Mouse (Mus musculus) heart, adult 2 months (tissue): ENCODE measurements at regions not wholly inside any gene's neighbourhood (a gene's known extent, or its start where the extent isn't known, plus 50 kb on each side); places are given as distances from the start of the nearest gene placed in this dataset.

Source experiments
- DNase-seq, 2 experiments: peaks; one replicate each; pipeline ENCODE4 v3.0.0; 2021
- H3K27ac ChIP-seq: fragments of 200-600 bp; 2 replicates; pipeline ENCODE4 v1.8.1; 2022
- H3K27me3 ChIP-seq: fragments of 200-500 bp; 2 replicates; pipeline ENCODE4 v1.6.1; 2012; ENCODE audit warnings: mild to moderate bottlenecking, low read length, inconsistent platforms, mixed read lengths; ENCODE audit not compliant: control insufficient read depth, insufficient read depth
- H3K36me3 ChIP-seq: fragments of 200-500 bp; 2 replicates; pipeline ENCODE4 v1.6.1; 2012; ENCODE audit warnings: low read length, inconsistent platforms; ENCODE audit not compliant: control insufficient read depth, insufficient read depth
- H3K4me1 ChIP-seq: fragments of 200-500 bp; 2 replicates; pipeline ENCODE4 v1.6.1; 2011; ENCODE audit warnings: low read length; ENCODE audit not compliant: control insufficient read depth, insufficient read depth
- H3K4me3 ChIP-seq: fragments of 200-600 bp; 2 replicates; pipeline ENCODE4 v1.8.1; 2022
- H3K79me2 ChIP-seq: fragments of 200-500 bp; replicated peaks from 2 replicates; pipeline ENCODE4 v1.6.1; 2012; ENCODE audit warnings: mild to moderate bottlenecking, inconsistent platforms, low read length, moderate library complexity, mixed read lengths; ENCODE audit not compliant: control insufficient read depth, insufficient read depth
- H3K9ac ChIP-seq: fragments of 200-500 bp; 2 replicates; pipeline ENCODE4 v1.6.1; 2012; ENCODE audit warnings: low read depth, mild to moderate bottlenecking, control low read depth, inconsistent platforms, low read length, mixed read lengths
- CTCF ChIP-seq: fragments of 200-600 bp; IDR thresholded peaks from 2 replicates; pipeline ENCODE4 v1.8.1; 2022; ENCODE audit warnings: antibody characterized with exemption, mild to moderate bottlenecking, moderate library complexity
- EP300 ChIP-seq: fragments of 200-500 bp; IDR thresholded peaks from 2 replicates; pipeline ENCODE4 v1.6.1; 2011; ENCODE audit warnings: low read depth, low read length, control low read depth; ENCODE audit not compliant: insufficient read depth
- POLR2A ChIP-seq: fragments of 200-500 bp; IDR thresholded peaks from 2 replicates; pipeline ENCODE4 v1.6.1; 2011; ENCODE audit warnings: mild to moderate bottlenecking, low read depth, low read length, control low read depth; ENCODE audit not compliant: insufficient read depth
- WGBS: fragments of 180-500 bp; shearing (Covaris S2); methylation state at CpG from one replicate; pipeline ENCODE4 v1.1.7; 2018; 5-methylcytosine and 5-hydroxymethylcytosine counted together
- intact Hi-C: fragments of 180-260 bp; cut with DNase I; formaldehyde crosslinking; loops from one replicate; pipeline ENCODE4 v1.15.1; 2025

DNA sequence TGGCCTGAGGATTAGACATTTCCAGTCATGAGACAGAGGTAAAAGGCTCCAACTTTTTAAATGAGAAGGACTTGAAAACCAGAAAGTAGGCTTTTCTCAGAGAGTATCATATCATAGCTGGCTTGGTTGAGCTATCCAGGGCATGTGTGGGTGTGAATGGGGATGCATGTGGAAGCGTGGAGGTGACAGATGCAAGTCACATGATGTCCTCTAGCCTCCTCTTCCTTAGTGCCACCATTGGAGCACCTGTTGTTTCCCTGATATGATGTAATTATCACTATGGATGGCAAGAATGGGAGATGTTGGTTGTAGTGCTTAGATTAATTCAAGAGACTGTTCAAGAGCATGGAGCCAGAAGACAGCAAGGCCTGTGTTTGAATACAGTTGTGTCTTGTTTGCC lies 510.0 kb downstream of the Ccdc171 start:
- no peaks in the 10 kb centered on the region for H3K36me3 ChIP-seq
- H3K4me3 ChIP-seq = no peak overlapping the region
- no peak overlapping the region for H3K9ac ChIP-seq
- no peaks in the 10 kb centered on the region for H3K27me3 ChIP-seq
- no peak overlapping the region for H3K27ac ChIP-seq
- intact Hi-C loops = no loop called here
- 96% methylated on average over 1 of the region's 1 CpGs for WGBS
- DNase-seq = no peak
- no peaks in the 10 kb centered on the region for H3K79me2 ChIP-seq
- no peaks in the 10 kb centered on the region for H3K4me1 ChIP-seq
- no peak for TF ChIP-seq EP300

DNA sequence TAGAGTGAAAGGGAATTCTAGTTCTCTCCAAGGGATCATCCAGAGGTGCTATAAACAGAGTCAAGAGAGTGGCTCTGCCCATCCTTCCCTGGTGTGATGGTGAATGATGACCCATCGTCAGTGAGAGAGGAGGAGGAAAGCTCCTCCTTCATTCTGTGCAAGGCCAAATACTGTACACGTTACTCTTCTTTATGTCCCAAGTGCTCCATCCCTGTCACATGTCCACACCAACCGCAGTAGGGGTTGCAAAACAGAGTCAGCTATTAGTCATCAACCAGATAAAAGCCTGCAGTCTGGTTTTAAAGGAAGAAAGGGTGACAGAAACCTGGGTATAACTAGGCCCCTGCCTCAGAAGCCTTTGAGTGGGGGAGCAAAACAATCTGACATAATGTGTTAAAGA lies 512.2 kb downstream of the Ccdc171 start:
- no peak for DNase-seq
- H3K4me1 ChIP-seq = no peaks in the 10 kb centered on the region
- no peak overlapping the region for H3K9ac ChIP-seq
- intact Hi-C loops = no loop called here
- no peaks in the 10 kb centered on the region for H3K36me3 ChIP-seq
- H3K27me3 ChIP-seq = no peaks in the 10 kb centered on the region
- H3K27ac ChIP-seq = no peak overlapping the region
- TF ChIP-seq POLR2A = no peak
- TF ChIP-seq CTCF = no peak
- TF ChIP-seq EP300 = no peak
- 54% methylated on average over 3 of the region's 3 CpGs for WGBS
- H3K4me3 ChIP-seq = no peak overlapping the region
- no peaks in the 10 kb centered on the region for H3K79me2 ChIP-seq

DNA sequence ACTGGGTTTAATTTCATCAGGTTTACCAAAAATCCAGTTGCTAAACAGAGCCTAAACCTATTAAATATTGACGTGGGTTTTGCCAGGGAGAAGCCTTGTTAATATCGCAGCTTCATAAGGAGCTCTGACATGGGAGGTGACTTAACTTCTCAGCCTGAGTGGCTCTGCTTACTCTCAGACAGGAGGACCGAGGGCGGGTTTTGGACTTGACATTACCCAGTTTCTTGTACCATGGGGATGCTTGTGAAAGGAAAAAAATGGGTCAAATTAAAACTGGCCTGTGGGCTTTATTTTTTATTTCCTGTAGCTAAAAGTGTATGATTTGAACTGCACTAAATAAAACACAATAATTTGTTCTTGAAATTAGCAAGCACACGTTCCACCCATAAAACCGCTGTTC lies 524.9 kb downstream of the Ccdc171 start:
- 76% methylated on average over 6 of the region's 6 CpGs for WGBS
- TF ChIP-seq POLR2A = no peak
- TF ChIP-seq EP300 = no peak
- TF ChIP-seq CTCF = no peak
- intact Hi-C loops = no loop called here
- no peak for DNase-seq
- Histone ChIP-seq H3K4me3 (no peak overlapping the region), H3K27me3 (no peaks in the 10 kb centered on the region), H3K27ac (no peak overlapping the region), H3K36me3 (no peaks in the 10 kb centered on the region), H3K79me2 (no peaks in the 10 kb centered on the region), H3K4me1 (no peaks in the 10 kb centered on the region), H3K9ac (no peak overlapping the region)

DNA sequence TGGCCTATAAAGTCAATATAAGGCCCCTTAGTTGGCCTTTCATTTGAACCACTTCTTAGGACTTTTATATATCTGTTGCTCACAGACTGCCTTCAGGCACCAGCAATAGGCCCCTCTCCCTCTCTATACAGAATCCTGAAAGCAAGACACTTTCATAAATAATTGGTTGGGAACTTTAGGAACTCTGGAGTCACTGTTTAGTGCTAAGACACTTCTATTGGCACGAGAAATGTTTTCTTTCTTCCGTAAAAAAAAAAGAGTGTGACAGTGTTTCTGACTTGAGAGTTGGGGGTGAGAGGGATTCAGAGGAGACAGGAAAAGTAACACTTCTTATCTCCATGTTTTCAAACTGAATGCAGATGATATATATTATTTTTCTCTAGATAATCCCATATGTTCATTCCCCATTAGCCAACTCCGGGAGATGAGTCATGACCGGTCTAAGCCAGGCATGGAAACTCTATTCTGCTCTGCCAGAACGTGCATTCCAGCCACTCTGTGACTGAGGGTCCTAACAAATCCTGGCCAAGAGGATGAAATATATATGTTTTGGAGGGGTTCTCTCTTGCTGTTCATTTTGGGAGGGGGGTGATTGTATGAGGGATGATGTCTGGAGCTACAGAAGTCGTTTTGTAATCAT lies 531.6 kb downstream of the Ccdc171 start:
- Histone ChIP-seq H3K27me3 (no peaks in the 10 kb centered on the region), H3K36me3 (no peaks in the 10 kb centered on the region), H3K4me1 (no peaks in the 10 kb centered on the region), H3K4me3 (no peak overlapping the region), H3K79me2 (no peaks in the 10 kb centered on the region), H3K27ac (no peak overlapping the region), H3K9ac (no peak overlapping the region)
- no peak for TF ChIP-seq EP300
- no peak for TF ChIP-seq POLR2A
- TF ChIP-seq CTCF = no peak
- intact Hi-C loops = no loop called here
- 43% methylated on average over 6 of the region's 6 CpGs for WGBS
- no peak for DNase-seq

DNA sequence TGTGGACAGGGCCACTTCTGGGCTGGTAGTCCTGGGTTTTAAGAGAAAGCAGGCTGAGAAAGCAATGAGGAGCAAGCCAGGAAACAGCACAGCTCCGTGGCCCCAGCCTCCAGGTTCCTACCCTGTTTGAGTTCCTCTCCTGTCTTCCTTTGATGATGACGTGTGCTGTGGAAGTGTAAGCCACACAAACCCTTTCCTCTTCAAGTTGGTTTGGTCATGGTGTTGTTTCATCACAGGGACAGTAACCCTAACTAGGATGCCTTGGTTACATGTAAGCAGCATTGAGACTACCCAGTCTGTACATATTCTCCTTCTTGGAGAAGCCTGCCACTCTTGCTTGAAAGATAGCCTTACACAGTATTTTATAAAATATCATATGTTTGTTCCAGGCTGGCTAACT lies 534.8 kb downstream of the Ccdc171 start:
- DNase-seq = no peak
- Histone ChIP-seq H3K4me1 (peaks cover 1% of the 10 kb centered on the region), H3K79me2 (no peaks in the 10 kb centered on the region), H3K4me3 (no peak overlapping the region), H3K27ac (no peak overlapping the region), H3K9ac (no peak overlapping the region), H3K36me3 (no peaks in the 10 kb centered on the region), H3K27me3 (no peaks in the 10 kb centered on the region; the same call in 1 of the 2 replicates)
- intact Hi-C loops = loop anchor here (10.0 kb wide), 1 partner anchor 265 kb away; no protein-coding TSS in a partner anchor
- 53% methylated on average over 2 of the region's 2 CpGs for WGBS
- no peak for TF ChIP-seq CTCF
- TF ChIP-seq EP300 = no peak
- TF ChIP-seq POLR2A = no peak

DNA sequence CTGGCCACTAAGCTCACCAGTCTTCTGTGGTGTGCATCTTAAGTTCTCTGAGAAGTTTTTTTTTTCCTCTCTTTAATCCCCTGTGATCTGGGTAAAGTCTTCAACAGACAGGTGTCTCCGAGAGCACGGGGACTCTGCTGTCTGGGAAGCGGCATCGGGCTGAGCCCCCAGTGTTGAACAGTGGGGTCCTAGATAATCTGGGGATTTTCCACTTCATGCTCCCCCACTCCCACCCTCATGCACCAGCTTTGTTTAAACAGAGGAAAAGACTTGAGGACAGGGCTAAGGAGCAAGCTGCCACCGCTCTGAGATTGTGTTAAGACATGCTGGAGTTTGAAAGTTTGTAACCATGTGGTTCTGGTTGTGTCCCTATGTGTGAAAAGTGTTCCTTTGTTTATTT lies 538.4 kb downstream of the Ccdc171 start:
- no peaks in the 10 kb centered on the region for H3K36me3 ChIP-seq
- no peak overlapping the region for H3K9ac ChIP-seq
- intact Hi-C loops = loop anchor here (2.0 to 10.0 kb wide), 2 partner anchors 269 to 1033 kb away; no protein-coding TSS in a partner anchor
- H3K27ac ChIP-seq = no peak overlapping the region
- no peak overlapping the region for H3K4me3 ChIP-seq
- DNase-seq = no peak
- no peaks in the 10 kb centered on the region for H3K79me2 ChIP-seq
- H3K27me3 ChIP-seq = no peaks in the 10 kb centered on the region; the same call in 1 of the 2 replicates
- H3K4me1 ChIP-seq = peaks cover 1% of the 10 kb centered on the region
- WGBS = 87% methylated on average over 5 of the region's 5 CpGs
- TF ChIP-seq EP300 (no peak), POLR2A (no peak), CTCF (no peak)
